ENCODE assay signal across 8 mouse cellular contexts in the genomic region with DNA sequence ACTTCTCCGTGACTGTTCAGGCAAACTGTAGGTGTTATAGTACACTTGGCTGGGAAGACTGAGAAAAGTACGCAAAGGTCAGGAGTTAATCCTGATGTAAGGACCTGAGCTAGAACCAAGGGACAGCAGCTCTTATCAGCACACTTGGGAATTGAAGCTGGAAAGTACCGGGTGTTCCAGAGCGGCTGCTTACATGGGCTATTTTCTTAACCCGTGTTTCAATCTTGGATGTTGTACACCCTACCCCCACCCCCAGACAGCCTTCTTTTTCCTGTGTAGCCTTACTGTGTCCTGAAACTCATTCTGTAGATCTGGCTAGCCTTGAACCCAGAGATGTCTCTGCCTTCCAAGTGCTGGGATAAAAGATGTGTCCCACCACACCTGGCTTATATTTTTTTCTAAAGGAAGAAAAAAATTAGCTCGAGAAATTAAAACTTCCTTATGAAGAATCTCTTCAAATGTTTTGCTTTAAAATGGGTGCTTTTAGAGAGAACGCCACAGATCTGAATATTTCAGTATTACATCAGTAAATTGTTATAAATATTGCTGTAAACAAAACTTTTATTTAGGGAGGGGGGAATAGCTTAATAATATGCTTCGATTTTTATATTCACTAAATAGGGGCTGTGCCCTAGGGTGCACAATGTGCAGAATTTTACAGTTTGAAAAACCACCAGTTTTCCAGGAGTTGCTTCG. TPM values are rescaled to one million over a fixed set of nuclear protein-coding genes. Genes with fewer than 3 reads are reported as not detected.
DNase-seq lines count a peak whose midpoint lies in the region; ATAC-seq and TF ChIP-seq lines count a peak whose summit lies in the region.

No protein-coding gene starts in this region.

- peak overlapping the region; percentile 62 for H3K4me2 ChIP-seq in limb, embryonic 12.5 days
- peak overlapping the region; percentile 55 for H3K4me2 ChIP-seq in stomach, embryonic 15.5 days

- no peaks in the 10 kb centered on the region; the same call in none of the 2 replicates for H3K36me3 ChIP-seq in spleen, adult 2 months (ENCODE audit: control insufficient read depth, insufficient read depth, low read length)
- peaks cover 8% of the 10 kb centered on the region for H3K36me3 ChIP-seq in heart, adult 2 months (ENCODE audit: control insufficient read depth, insufficient read depth, low read length)
- peaks cover 10% of the 10 kb centered on the region for H3K36me3 ChIP-seq in limb, embryonic 12.5 days
- H3K36me3 ChIP-seq in stomach, embryonic 15.5 days: no peaks in the 10 kb centered on the region

- peak; percentile 62; the same call in 1 of the 2 replicates for TF ChIP-seq EP300 in heart, adult 2 months (IDR thresholded peaks at IDR 0.05; ENCODE audit: insufficient read depth, low read depth, low read length)

- peak overlapping the region; percentile 91 for H3K27ac ChIP-seq in spleen, adult 2 months (ENCODE audit: insufficient read depth, low read length)
- peak overlapping the region; percentile 97 for H3K27ac ChIP-seq in heart, adult 2 months
- H3K27ac ChIP-seq in limb, embryonic 12.5 days: peak overlapping the region; percentile 87
- H3K27ac ChIP-seq in stomach, embryonic 15.5 days: peak overlapping the region; percentile 91

- peak overlapping the region; percentile 62; the same call in 1 of the 2 replicates for H3K4me3 ChIP-seq in spleen, adult 2 months (ENCODE audit: extremely low read depth, insufficient read depth, insufficient read length)
- H3K4me3 ChIP-seq in heart, adult 2 months: peak overlapping the region; percentile 90
- peak overlapping the region; percentile 80 for H3K4me3 ChIP-seq in limb, embryonic 12.5 days (replicated peaks)
- H3K4me3 ChIP-seq in stomach, embryonic 15.5 days (replicated peaks): peak overlapping the region; percentile 96

- H3K9me3 ChIP-seq in limb, embryonic 12.5 days: no peaks in the 10 kb centered on the region
- no peaks in the 10 kb centered on the region for H3K9me3 ChIP-seq in stomach, embryonic 15.5 days

- H3K9ac ChIP-seq in heart, adult 2 months (ENCODE audit: low read depth, low read length): peak overlapping the region; percentile 83
- peak overlapping the region; percentile 89 for H3K9ac ChIP-seq in limb, embryonic 12.5 days (replicated peaks)
- H3K9ac ChIP-seq in stomach, embryonic 15.5 days: no peak overlapping the region

- TF ChIP-seq CTCF in spleen, adult 2 months (IDR thresholded peaks at IDR 0.05; ENCODE audit: extremely low read depth, insufficient read depth, insufficient read length, insufficient replicate concordance): no peak
- no peak for TF ChIP-seq CTCF in heart, adult 2 months (IDR thresholded peaks at IDR 0.05)

- H3K79me2 ChIP-seq in heart, adult 2 months (replicated peaks; ENCODE audit: control insufficient read depth, insufficient read depth, low read length): peaks cover 2% of the 10 kb centered on the region

- DNase-seq in spleen, adult 2 months (ENCODE audit: low read depth in 1 of 2, low spot score in 2 of 2): no peak
- DNase-seq in spleen, postnatal 10 days (ENCODE audit: low spot score in 2 of 2): no peak
- peak in 1 of 2 experiments; percentile 31 for DNase-seq in heart, adult 2 months
- DNase-seq in left cerebral cortex, adult 8-10 months (ENCODE audit: low spot score in 2 of 2): no peak
- no peak for DNase-seq in adrenal gland, postnatal 10 days
- DNase-seq in retina, postnatal 1 day: no peak

- peaks cover 10% of the 10 kb centered on the region; the same call in 1 of the 2 replicates for H3K4me1 ChIP-seq in spleen, adult 2 months (ENCODE audit: control insufficient read depth, insufficient read depth, insufficient read length)
- peaks cover 2% of the 10 kb centered on the region for H3K4me1 ChIP-seq in heart, adult 2 months (ENCODE audit: control insufficient read depth, insufficient read depth, low read length)
- H3K4me1 ChIP-seq in limb, embryonic 12.5 days (replicated peaks): peaks cover 15% of the 10 kb centered on the region
- H3K4me1 ChIP-seq in stomach, embryonic 15.5 days: peaks cover 15% of the 10 kb centered on the region; the same call in 1 of the 2 replicates

- WGBS in spleen, adult 2 months: 52% methylated on average over 9 of the region's 9 CpGs
- WGBS in heart, adult 2 months: 36% methylated on average over 9 of the region's 9 CpGs
- 76% methylated on average over 9 of the region's 9 CpGs for WGBS in limb, embryonic 12.5 days
- WGBS in stomach, embryonic 15.5 days: 52% methylated on average over 9 of the region's 9 CpGs

- no peak for TF ChIP-seq POLR2A in spleen, adult 2 months (IDR thresholded peaks at IDR 0.05; ENCODE audit: low read depth, low read length)
- TF ChIP-seq POLR2A in heart, adult 2 months (IDR thresholded peaks at IDR 0.05; ENCODE audit: insufficient read depth, low read depth, low read length): no peak

- no peak for ATAC-seq in limb, embryonic 12.5 days (ENCODE audit: insufficient number of reproducible peaks, insufficient read depth, low FRiP score, low TSS enrichment, low read depth)
- no peak for ATAC-seq in stomach, embryonic 15.5 days (ENCODE audit: insufficient read depth, low FRiP score, low read depth)

- H3K27me3 ChIP-seq in spleen, adult 2 months (ENCODE audit: control insufficient read depth, insufficient read depth, low read length): no peaks in the 10 kb centered on the region
- H3K27me3 ChIP-seq in heart, adult 2 months (ENCODE audit: control insufficient read depth, insufficient read depth, low read length): no peaks in the 10 kb centered on the region
- no peaks in the 10 kb centered on the region for H3K27me3 ChIP-seq in limb, embryonic 12.5 days
- no peaks in the 10 kb centered on the region for H3K27me3 ChIP-seq in stomach, embryonic 15.5 days (replicated peaks)

- intact Hi-C loops in heart, adult 2 months (cut with DNase I): loop anchor here (1.0 to 2.0 kb wide), 2 partner anchors 49 to 95 kb away; a partner anchor contains a TSS

RNA-seq across cellular contexts. Expression of a gene that starts 13.7 kb away (rescaled TPM):
- polyA plus RNA-seq in spleen, adult 2 months (2012; rRNA removed): 16.5 and 20.1 TPM in 2 replicates
- total RNA-seq in heart, adult 2 months (2021): 100 to 1,000 TPM; 140 to 163 TPM
- polyA plus RNA-seq in heart, adult 2 months (2012; rRNA removed): 70.9 and 117 TPM in 2 replicates
- 449 and 458 TPM in 2 replicates for polyA plus RNA-seq in limb, embryonic 12.5 days (2016; fragmentation: Nextera tagmentation; extraction: Ambion mirVana)
- polyA plus RNA-seq in stomach, embryonic 15.5 days (2015; fragmentation: Nextera tagmentation; extraction: Ambion mirVana): 392 and 406 TPM in 2 replicates
- 100 to 1,000 TPM; 137 to 150 (median 142) TPM for total RNA-seq in left cerebral cortex, adult 8-10 months (2022)
- total RNA-seq in adrenal gland, postnatal 10 days (2021): 100 to 1,000 TPM; 236 to 251 TPM
